Mouse (Mus musculus) heart, postnatal 0 days (tissue): ENCODE data around the gene Ap1s3. TPM values are rescaled to one million over a fixed set of nuclear protein-coding genes. Genes with fewer than 3 reads are reported as not detected.

ENCODE experiments used
- ATAC-seq: fragments of 200-750 bp; cut with Nextera tagmentation; 2 replicates; pipeline ENCODE4 v1.8.0; 2017; ENCODE audit warnings: low read depth, moderate number of reproducible peaks, moderate library complexity; ENCODE audit not compliant: insufficient read depth
- DNase-seq: peaks from one replicate; pipeline ENCODE4 v3.0.0-alpha.2; 2016; ENCODE audit warnings: low spot score
- H3K27ac ChIP-seq: fragments of 300-500 bp; sonication (generic); 2 replicates; pipeline ENCODE4 v1.5.1; 2014; ENCODE audit warnings: low read depth, mild to moderate bottlenecking
- H3K27me3 ChIP-seq: fragments of 300-500 bp; sonication (generic); 2 replicates; pipeline ENCODE4 v1.6.1; 2014; ENCODE audit warnings: low read length, mixed read lengths; ENCODE audit not compliant: control insufficient read depth, insufficient read depth
- H3K36me3 ChIP-seq: fragments of 300-500 bp; sonication (generic); replicated peaks from 2 replicates; pipeline ENCODE4 v1.6.1; 2014; ENCODE audit warnings: low read length, mixed read lengths; ENCODE audit not compliant: control insufficient read depth, insufficient read depth
- H3K4me1 ChIP-seq: fragments of 300-500 bp; sonication (generic); 2 replicates; pipeline ENCODE4 v1.6.1; 2014; ENCODE audit warnings: antibody characterized with exemption; ENCODE audit not compliant: control insufficient read depth, insufficient read depth
- H3K4me2 ChIP-seq: fragments of 300-500 bp; sonication (generic); 2 replicates; pipeline ENCODE4 v1.6.1; 2014; ENCODE audit warnings: low read depth, mild to moderate bottlenecking, low read length, moderate library complexity
- H3K4me3 ChIP-seq: fragments of 300-500 bp; sonication (generic); 2 replicates; pipeline ENCODE4 v1.5.1; 2014; ENCODE audit warnings: low read depth, low read length
- H3K9ac ChIP-seq: fragments of 300-500 bp; sonication (generic); replicated peaks from 2 replicates; pipeline ENCODE4 v1.6.1; 2014; ENCODE audit warnings: low read depth, low read length, mixed read lengths
- H3K9me3 ChIP-seq: fragments of 300-500 bp; sonication (generic); replicated peaks from 2 replicates; pipeline ENCODE4 v1.6.1; 2016; ENCODE audit warnings: low read length; ENCODE audit not compliant: control insufficient read depth
- CTCF ChIP-seq: IDR thresholded peaks from 2 replicates; pipeline ENCODE4 v1.5.1; 2016; ENCODE audit warnings: antibody characterized with exemption, control low read depth, low read depth
- EP300 ChIP-seq: IDR thresholded peaks from 2 replicates; pipeline ENCODE4 v1.6.1; 2016; ENCODE audit warnings: antibody characterized with exemption, low read depth
- WGBS: fragments of 180-500 bp; shearing (Covaris S2); extraction: QIAGEN DNeasy Blood & Tissue Kit; methylation state at CpG from one replicate; pipeline ENCODE4 v1.1.7; 2014; 5-methylcytosine and 5-hydroxymethylcytosine counted together
- polyA plus RNA-seq: library from polyadenylated mRNA; unstranded; fragments of >200 nt; fragmentation: Nextera tagmentation; extraction: Ambion mirVana; gene quantifications from 2 replicates; pipeline ENCODE4 v1.2.1, GENCODE M21; 2015
- total RNA-seq: library from RNA; depleted of rRNA; stranded (reverse); fragments of >200 nt; gene quantifications from 2 replicates; pipeline ENCODE4 v1.2.3, GENCODE M21; 2014; ENCODE audit warnings: low replicate concordance

Gene Ap1s3
- total and polyA plus RNA-seq, 2 experiments from 2014 or later = 0.94 TPM; not detected in 1

GRCm38 (mm10) chr1:79637768-79638167, 34.0 kb downstream of the Ap1s3 start:
- Histone ChIP-seq H3K36me3 (no peaks in the 10 kb centered on the region), H3K9ac (no peak overlapping the region), H3K4me2 (no peak overlapping the region), H3K4me3 (no peak overlapping the region), H3K9me3 (no peaks in the 10 kb centered on the region), H3K4me1 (no peaks in the 10 kb centered on the region; the same call in 1 of the 2 replicates), H3K27ac (no peak overlapping the region), H3K27me3 (no peaks in the 10 kb centered on the region)
- DNase-seq (no peak), ATAC-seq (no peak)
- WGBS = 88% methylated on average over 2 of the region's 2 CpGs
- TF ChIP-seq EP300 = no peak
- TF ChIP-seq CTCF = no peak

- H3K4me3 ChIP-seq = no peak overlapping the region
- DNase-seq = no peak
- ATAC-seq = no peak
Observed at GRCm38 (mm10) chr1:79631521-79631920, 40.3 kb downstream of the Ap1s3 start.

GRCm38 (mm10) chr1:79629726-79630125, 42.0 kb downstream of the Ap1s3 start:
- no peaks in the 10 kb centered on the region for H3K27me3 ChIP-seq
- H3K36me3 ChIP-seq = no peaks in the 10 kb centered on the region
- H3K4me3 ChIP-seq = no peak overlapping the region
- no peaks in the 10 kb centered on the region for H3K9me3 ChIP-seq
- DNase-seq = no peak
- H3K4me2 ChIP-seq = no peak overlapping the region
- no peak overlapping the region for H3K9ac ChIP-seq
- WGBS = 52% methylated on average over 5 of the region's 5 CpGs
- H3K27ac ChIP-seq = no peak overlapping the region
- no peak for ATAC-seq
- TF ChIP-seq CTCF (no peak), EP300 (no peak)
- no peaks in the 10 kb centered on the region for H3K4me1 ChIP-seq

More at GRCm38 (mm10) chr1:79631521-79631920, 40.3 kb downstream of the Ap1s3 start:
- H3K36me3 ChIP-seq = no peaks in the 10 kb centered on the region
- H3K27me3 ChIP-seq = no peaks in the 10 kb centered on the region
- TF ChIP-seq CTCF = no peak
- TF ChIP-seq EP300 = no peak
- H3K9me3 ChIP-seq = no peaks in the 10 kb centered on the region
- no peak overlapping the region for H3K9ac ChIP-seq
- 71% methylated on average over 4 of the region's 4 CpGs for WGBS
- no peak overlapping the region for H3K4me2 ChIP-seq
- H3K4me1 ChIP-seq = no peaks in the 10 kb centered on the region
- H3K27ac ChIP-seq = no peak overlapping the region

GRCm38 (mm10) chr1:79626140-79626539, 45.6 kb downstream of the Ap1s3 start:
- H3K27me3 ChIP-seq = no peaks in the 10 kb centered on the region
- H3K9me3 ChIP-seq = no peaks in the 10 kb centered on the region
- no peak overlapping the region for H3K9ac ChIP-seq
- no peak overlapping the region for H3K27ac ChIP-seq
- no peak for ATAC-seq
- H3K4me3 ChIP-seq = no peak overlapping the region
- DNase-seq = no peak
- H3K4me2 ChIP-seq = no peak overlapping the region
- no peaks in the 10 kb centered on the region for H3K36me3 ChIP-seq
- no peak for TF ChIP-seq EP300
- TF ChIP-seq CTCF = peak; percentile 37
- 45% methylated on average over 4 of the region's 4 CpGs for WGBS
- no peaks in the 10 kb centered on the region for H3K4me1 ChIP-seq

DNA sequence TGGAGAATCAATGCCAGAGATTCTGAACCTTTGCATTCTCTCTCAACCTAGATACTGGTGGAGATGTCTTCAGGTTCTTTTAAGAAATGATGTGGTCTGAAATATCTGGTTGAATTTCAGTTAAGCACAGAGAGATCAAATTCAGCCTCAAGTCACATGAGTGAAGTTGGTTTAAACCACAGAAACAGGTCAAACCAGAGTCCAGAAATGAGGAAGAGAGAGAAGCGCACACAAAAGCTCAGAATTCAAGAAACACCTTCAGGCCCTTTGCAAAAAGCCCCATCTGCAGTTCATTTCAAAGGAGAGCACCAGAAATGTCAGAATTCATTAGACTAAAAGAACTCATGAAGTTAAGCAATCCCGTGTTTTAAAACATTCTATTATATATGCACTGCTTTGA, 52.3 kb downstream of the Ap1s3 start:
- H3K27me3 ChIP-seq = no peaks in the 10 kb centered on the region
- no peak for ATAC-seq
- H3K9ac ChIP-seq = no peak overlapping the region
- 81% methylated on average over 2 of the region's 2 CpGs for WGBS
- H3K36me3 ChIP-seq = no peaks in the 10 kb centered on the region
- H3K4me3 ChIP-seq = no peak overlapping the region
- DNase-seq = no peak
- H3K9me3 ChIP-seq = peaks cover 4% of the 10 kb centered on the region; the same call in 1 of the 2 replicates
- H3K4me1 ChIP-seq = no peaks in the 10 kb centered on the region
- no peak overlapping the region for H3K27ac ChIP-seq
- no peak overlapping the region for H3K4me2 ChIP-seq
- TF ChIP-seq EP300 = no peak
- no peak for TF ChIP-seq CTCF

GRCm38 (mm10) chr1:79616492-79616891, 55.3 kb downstream of the Ap1s3 start:
- no peak overlapping the region for H3K9ac ChIP-seq
- no peak overlapping the region for H3K4me2 ChIP-seq
- no peak overlapping the region for H3K4me3 ChIP-seq
- no peaks in the 10 kb centered on the region for H3K27me3 ChIP-seq
- DNase-seq (no peak), ATAC-seq (no peak)
- no peak overlapping the region for H3K27ac ChIP-seq
- peaks cover 6% of the 10 kb centered on the region; the same call in 1 of the 2 replicates for H3K9me3 ChIP-seq
- TF ChIP-seq EP300 = no peak
- no peak for TF ChIP-seq CTCF
- no peaks in the 10 kb centered on the region for H3K36me3 ChIP-seq
- 69% methylated on average over 2 of the region's 2 CpGs for WGBS
- H3K4me1 ChIP-seq = no peaks in the 10 kb centered on the region
